Mouse (Mus musculus): ENCODE results near the gene Slpi.
A peak's percentile ranks its signal among the peaks of the same experiment; 100 is the strongest.

Gene Slpi

GRCm38 (mm10) chr2:164419489-164419888 lies 30.6 kb upstream of the Slpi start:
- DNase-seq = no peak

GRCm38 (mm10) chr2:164418308-164418875 lies 29.5 kb upstream of the Slpi start:
- no peak for DNase-seq

- DNase-seq = peak; percentile 43 to 61
Measured at GRCm38 (mm10) chr2:164417198-164417597, 28.3 kb upstream of the Slpi start.

GRCm38 (mm10) chr2:164414581-164414980 lies 25.7 kb upstream of the Slpi start:
- no peak for DNase-seq

GRCm38 (mm10) chr2:164414167-164414566 lies 25.3 kb upstream of the Slpi start:
- no peak for DNase-seq

- peak; percentile 83 to 85 for DNase-seq
Measured at GRCm38 (mm10) chr2:164407708-164408107, 18.8 kb upstream of the Slpi start.

GRCm38 (mm10) chr2:164405519-164405918 lies 16.6 kb upstream of the Slpi start:
- DNase-seq = no peak

GRCm38 (mm10) chr2:164405060-164405459 lies 16.2 kb upstream of the Slpi start, which contains the start of gene Matn4:
Gene Matn4 (minus strand): TSS chr2:164405160.
- DNase-seq = no peak

- DNase-seq = peak in 1 of 2 experiments; percentile 41
Measured at GRCm38 (mm10) chr2:164404082-164404990, 15.4 kb upstream of the Slpi start.

GRCm38 (mm10) chr2:164403396-164404081 lies 14.6 kb upstream of the Slpi start:
- DNase-seq = peak in 1 of 2 experiments; percentile 35

- DNase-seq = peak; percentile 70 to 78
Measured at GRCm38 (mm10) chr2:164402906-164403305, 14.0 kb upstream of the Slpi start, which contains the start of gene Rbpjl. Gene Rbpjl (plus strand): TSS chr2:164403141.

- DNase-seq = no peak
Measured at GRCm38 (mm10) chr2:164396911-164397310, 8.0 kb upstream of the Slpi start.

- no peak for DNase-seq
Measured at GRCm38 (mm10) chr2:164396076-164396475, 7.2 kb upstream of the Slpi start.

GRCm38 (mm10) chr2:164393126-164393525 lies 4.2 kb upstream of the Slpi start:
- no peak for DNase-seq

- DNase-seq = peak; percentile 96 to 98
Measured at GRCm38 (mm10) chr2:164389499-164389898, 604 bp upstream of the Slpi start.

GRCm38 (mm10) chr2:164386953-164387352 lies 1.9 kb downstream of the Slpi start:
- peak; percentile 42 to 71 for DNase-seq

GRCm38 (mm10) chr2:164385927-164386763 lies 2.8 kb downstream of the Slpi start:
- DNase-seq = peak; percentile 34 to 55

- no peak for DNase-seq
Measured at GRCm38 (mm10) chr2:164383656-164384399, 5.1 kb downstream of the Slpi start.

GRCm38 (mm10) chr2:164382971-164383370 lies 5.9 kb downstream of the Slpi start:
- no peak for DNase-seq

GRCm38 (mm10) chr2:164381726-164382125 lies 7.2 kb downstream of the Slpi start:
- DNase-seq = no peak

All from cerebellum, postnatal 14 days (tissue).